Mouse (Mus musculus) brown adipose tissue, adult 24 weeks (tissue): ENCODE results near the gene Mag. TPM values are rescaled to one million over a fixed set of nuclear protein-coding genes. Genes with fewer than 3 reads are reported as not detected.
A peak's percentile ranks its signal among the peaks of the same experiment; 100 is the strongest.

Experiments
- H3K27ac ChIP-seq: fragments of 200-500 bp; replicated peaks from 2 replicates; pipeline ENCODE4 v1.5.1; 2012; ENCODE audit warnings: low read depth, mild to moderate bottlenecking, low read length
- H3K4me1 ChIP-seq: fragments of 200-500 bp; 2 replicates; pipeline ENCODE4 v1.6.1; 2012; ENCODE audit warnings: low read length, mixed read lengths; ENCODE audit not compliant: control insufficient read depth, insufficient read depth, insufficient read length
- H3K4me3 ChIP-seq: fragments of 200-500 bp; 2 replicates; pipeline ENCODE4 v1.5.1; 2012; ENCODE audit warnings: low read depth, mild to moderate bottlenecking, low read length, moderate library complexity; ENCODE audit not compliant: insufficient read depth
- polyA plus RNA-seq: library from polyadenylated mRNA; stranded (reverse); fragments of >200 nt; gene quantifications from 2 replicates; pipeline ENCODE4 v1.2.4, GENCODE M21; 2012; ENCODE audit not compliant: missing spikeins, insufficient read depth, insufficient read length

The Mag gene
- polyA plus RNA-seq, 1 experiment = not detected

DNA sequence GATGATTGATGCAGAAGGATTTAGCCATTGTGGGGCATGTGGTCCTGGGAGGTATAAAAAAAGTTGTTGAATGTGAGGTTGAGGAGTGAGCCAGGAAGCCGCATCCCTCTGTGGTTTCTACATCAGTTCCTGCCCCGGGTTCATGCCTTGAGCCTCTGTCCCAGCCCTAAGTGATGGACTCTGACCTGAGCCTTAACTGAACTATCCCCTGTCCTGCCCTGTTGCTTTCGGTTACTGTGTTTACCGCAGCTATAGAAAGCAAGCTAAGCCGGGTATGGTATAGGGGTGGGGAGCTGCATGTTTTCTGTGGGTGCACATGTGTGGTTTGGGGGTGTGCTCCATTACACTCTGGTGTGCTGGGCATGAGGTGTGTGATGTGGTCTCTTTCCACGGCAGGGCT is 4.9 kb downstream of the Mag start:
- no peak overlapping the region for H3K4me3 ChIP-seq
- H3K4me1 ChIP-seq = peaks cover 3% of the 10 kb centered on the region; the same call in 1 of the 2 replicates
- H3K27ac ChIP-seq = no peak overlapping the region

DNA sequence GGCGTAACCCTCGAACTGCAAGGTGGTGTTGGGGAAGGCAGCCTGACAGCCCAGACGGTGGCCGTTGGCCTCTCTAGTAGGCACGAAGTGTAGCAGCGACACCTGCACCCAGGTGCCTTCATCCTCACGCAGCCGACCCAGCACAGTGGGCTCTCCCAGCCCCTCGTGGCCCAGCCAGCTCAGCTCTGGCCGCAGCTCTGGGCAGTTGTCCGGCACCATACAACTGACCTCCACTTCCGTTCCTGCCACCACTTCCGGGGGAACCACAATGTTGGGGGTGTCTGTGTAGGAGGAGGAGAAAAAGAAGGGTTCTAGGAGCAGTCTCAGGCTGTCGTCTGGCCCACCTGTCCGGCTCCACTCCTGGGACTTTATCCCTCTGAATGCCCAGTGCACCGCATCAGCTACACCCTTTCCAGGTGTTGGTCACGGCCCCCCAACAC is 5.7 kb downstream of the Mag start:
- Histone ChIP-seq H3K27ac (no peak overlapping the region), H3K4me3 (0 out of 2 replicates have a peak overlapping the region, but pooled peaks have one; percentile 12), H3K4me1 (peaks cover 3% of the 10 kb centered on the region; the same call in 1 of the 2 replicates)

DNA sequence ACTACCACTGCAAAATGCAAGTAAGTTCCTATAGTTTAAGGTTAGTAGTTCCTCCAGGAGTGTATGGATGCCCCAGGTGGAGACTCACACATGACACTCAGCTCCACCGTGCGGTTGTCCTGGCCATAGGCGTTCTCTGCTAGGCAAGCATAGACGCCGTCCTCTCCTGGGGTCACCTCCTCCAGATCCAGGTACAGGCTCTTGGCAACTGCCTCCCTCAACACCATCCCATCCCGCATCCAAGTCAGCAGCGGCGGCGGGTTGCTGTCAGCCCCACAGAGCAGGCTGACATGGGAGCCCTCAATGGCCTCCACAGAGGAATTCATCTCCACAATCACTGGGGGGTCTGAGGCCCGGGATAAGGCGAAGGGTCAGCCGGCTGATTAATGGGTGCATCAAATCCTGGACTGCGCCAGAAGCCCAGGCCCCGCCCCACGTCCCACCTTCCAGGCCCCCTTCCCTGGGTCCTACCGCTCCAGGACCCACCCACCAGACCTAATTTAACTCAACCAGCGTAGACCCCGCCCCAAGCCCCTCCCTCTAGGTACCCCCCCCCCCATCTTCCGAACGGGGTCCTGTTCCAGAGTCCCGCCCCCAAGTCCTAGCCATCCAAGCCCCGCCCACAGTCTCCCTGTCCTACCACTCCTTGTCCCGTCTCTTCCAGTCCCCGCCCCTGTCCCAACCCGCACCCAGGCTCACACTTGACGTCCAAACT is 6.2 kb downstream of the Mag start:
- Histone ChIP-seq H3K4me1 (peaks cover 3% of the 10 kb centered on the region; the same call in 1 of the 2 replicates), H3K4me3 (0 out of 2 replicates have a peak overlapping the region, but pooled peaks have one; percentile 12), H3K27ac (no peak overlapping the region)

DNA sequence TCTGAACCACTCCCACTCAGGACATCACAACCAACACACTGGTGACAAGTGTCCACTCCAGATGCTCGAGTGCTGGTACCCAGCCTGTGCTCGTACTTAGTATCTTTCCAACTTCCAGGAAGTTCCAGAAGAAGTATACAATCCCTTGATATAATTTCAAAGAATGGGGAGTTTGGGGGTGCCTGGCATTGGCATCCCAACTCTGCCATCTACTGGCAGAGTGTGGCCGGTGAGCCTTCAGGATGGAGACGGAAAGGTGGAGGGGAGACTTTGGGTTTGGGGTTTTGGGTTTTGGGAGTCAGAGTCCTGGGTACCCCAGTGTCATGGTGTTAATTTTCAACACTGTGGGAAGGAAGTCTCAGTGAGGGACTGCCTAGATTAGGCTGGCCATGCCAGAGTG is 10.6 kb downstream of the Mag start:
- peaks cover 2% of the 10 kb centered on the region; the same call in 1 of the 2 replicates for H3K4me1 ChIP-seq

DNA sequence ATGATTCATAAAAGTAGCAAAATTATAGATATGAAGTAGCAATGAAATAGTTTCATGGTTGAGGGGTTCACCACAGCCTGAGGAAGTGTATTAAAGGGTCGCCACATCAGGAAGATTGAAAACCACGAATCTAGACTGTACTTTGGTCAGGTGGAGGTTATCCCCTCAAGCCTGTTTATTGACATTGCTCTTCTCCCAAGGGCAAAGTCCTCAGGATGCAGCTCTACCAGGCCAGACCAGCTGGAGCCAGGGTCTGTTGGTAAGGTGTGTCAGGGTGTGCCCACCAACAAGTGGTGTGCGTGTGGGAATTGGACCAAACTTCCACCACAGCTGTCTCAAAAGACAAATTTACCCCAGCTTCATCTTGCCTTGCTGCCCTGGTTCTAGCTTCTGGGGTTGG is 19.5 kb downstream of the Mag start:
- Histone ChIP-seq H3K4me3 (no peak overlapping the region), H3K27ac (no peak overlapping the region), H3K4me1 (no peaks in the 10 kb centered on the region)

More for the DNA sequence above, 10.6 kb downstream of the Mag start:
- Histone ChIP-seq H3K4me3 (no peak overlapping the region), H3K27ac (no peak overlapping the region)

DNA sequence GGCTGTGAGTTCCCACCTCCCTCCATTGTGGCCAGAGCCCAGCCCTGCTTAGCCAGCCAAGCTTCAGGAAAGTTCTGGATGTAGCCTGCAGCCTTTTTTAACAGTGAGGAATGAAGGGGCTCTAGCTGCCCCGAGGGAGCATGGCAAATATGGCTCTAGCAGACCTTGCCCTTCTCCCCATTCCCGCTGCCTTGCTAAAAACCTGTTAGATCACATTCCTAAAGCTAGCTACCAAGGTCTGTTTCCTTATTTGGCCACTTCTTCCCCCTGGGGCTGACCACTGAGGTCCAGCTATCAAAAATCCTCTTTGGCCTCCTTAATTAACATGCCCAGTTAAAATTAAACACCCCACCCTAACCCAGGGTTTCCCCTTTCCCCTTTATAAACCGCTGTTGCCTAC is 22.2 kb downstream of the Mag start:
- Histone ChIP-seq H3K4me1 (no peaks in the 10 kb centered on the region), H3K27ac (no peak overlapping the region), H3K4me3 (no peak overlapping the region)

DNA sequence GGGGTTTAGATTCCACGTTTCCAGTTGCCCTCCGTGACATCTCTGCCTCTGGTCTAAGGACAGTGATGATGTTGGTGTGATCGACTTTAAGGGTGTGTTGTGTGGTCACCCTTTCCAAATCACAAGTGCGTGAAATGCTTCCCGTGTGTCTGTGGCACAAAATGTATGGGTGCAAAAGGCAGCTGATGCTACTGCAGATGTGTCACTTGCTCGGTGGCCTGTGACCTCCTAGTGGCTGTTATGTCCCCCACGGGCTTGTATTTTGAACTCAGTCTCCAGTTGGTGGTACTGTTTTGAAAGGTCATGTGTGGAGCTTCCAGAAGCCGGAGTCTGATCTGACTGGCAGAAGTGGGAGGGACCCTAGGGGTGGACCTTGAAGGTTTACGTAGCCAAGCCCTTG is 22.9 kb downstream of the Mag start:
- Histone ChIP-seq H3K4me3 (no peak overlapping the region), H3K27ac (no peak overlapping the region), H3K4me1 (no peaks in the 10 kb centered on the region)

DNA sequence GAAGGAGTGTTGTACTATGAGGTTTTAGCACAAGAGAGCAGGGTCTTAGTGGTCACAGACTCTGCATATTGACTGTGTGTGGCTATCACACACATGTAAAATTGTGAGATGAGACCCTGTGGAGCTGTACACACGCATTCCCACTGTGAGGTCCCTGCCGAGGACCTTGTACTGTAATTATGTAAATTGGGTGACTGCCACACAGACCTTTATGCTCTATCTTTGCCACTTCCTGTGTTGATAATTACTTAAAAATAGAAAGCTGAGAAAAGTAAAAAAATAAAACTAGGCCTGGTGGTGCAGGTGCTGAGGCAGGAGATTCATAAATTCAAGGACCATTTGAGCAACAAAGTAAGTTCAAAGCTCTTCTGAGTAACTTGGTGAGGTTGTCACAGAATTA is 24.0 kb downstream of the Mag start:
- Histone ChIP-seq H3K4me1 (no peaks in the 10 kb centered on the region), H3K4me3 (no peak overlapping the region)

DNA sequence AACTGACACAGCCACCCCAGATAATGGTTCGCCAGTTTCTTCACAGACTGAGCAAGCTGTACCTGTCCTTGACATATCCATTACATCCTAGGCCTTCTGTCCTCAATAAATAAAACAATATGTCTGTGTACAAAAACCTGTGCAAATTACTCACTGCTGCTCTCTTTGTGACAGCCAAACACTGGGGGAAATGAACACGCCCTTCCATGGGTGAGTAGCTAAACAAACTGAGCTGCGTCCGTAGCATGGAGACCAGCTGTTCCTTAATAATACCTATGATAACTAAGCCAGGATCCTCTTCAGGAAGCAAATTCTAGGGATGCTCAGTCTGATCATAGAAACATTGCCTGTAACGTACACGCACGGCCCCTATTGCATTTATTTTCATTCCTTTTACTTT is 25.9 kb downstream of the Mag start:
- Histone ChIP-seq H3K4me1 (no peaks in the 10 kb centered on the region), H3K4me3 (no peak overlapping the region), H3K27ac (no peak overlapping the region)

More for the DNA sequence above, 24.0 kb downstream of the Mag start:
- no peak overlapping the region for H3K27ac ChIP-seq

DNA sequence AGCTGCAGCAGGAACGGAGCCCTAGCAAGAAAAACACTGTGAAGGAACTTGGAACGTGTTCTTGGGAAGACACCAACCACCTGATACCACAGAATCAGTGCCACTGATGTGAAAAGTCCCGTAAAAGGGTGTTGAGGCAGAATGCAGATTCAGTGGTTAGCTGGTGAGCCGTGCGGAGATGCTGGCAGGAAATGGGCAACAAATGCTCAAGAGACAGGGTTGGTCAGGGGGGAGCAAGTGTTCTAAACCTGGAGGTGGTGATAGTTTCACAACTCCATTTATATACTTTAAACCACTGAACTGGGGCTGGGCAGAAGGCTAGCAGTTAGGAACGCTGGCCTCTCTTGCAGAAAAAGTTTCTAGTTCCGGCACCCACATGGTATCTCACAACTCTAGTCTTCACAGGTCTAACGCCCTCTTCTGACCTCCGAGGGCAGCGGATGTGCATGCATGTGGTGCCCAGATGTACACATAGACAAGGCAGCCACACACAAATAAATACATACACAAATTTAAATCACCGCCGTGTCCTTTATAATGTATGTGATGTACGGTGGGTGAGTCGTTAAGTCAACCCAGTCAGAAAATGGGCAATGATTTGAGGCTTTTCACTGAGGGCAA is 27.0 kb downstream of the Mag start:
- H3K27ac ChIP-seq = no peak overlapping the region
- H3K4me1 ChIP-seq = no peaks in the 10 kb centered on the region
- H3K4me3 ChIP-seq = no peak overlapping the region

DNA sequence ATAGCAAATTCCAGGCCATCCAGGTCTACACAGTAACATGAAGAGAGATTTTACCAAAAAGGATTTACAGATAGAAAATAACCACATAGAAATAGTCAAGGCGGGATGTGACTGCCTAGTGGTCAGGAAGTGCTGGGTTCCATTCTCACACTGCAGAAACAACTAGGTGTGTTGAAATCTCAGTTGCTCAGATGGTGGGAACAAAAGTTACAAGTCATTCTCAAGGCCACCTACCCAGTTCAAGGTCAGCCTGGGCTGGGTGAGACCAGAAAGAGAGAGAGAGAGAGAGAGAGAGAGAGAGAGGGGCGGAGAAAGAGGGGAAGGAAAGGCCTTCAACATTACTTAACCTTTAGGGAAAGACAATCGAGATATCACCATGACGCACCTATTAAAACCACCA is 27.8 kb downstream of the Mag start:
- H3K4me3 ChIP-seq = no peak overlapping the region

DNA sequence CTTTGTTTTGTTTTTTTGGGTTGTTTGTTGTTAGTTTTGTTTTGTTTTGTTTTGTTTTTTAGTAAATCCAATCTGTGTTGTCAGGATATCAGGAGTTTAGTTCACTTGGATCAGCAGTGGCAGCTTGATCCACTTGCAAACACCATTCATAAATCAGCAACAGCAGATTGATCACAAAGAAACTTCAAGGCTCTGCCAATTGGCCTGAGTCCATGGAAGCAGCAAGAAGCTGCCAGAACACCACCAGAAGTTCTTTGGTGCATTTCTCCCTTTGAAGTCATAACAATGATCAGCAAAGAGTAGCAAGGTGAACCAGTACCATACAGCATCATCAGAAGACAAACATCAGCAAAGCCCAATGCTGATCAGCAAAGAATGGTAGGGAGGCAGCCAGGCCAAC is 30.6 kb downstream of the Mag start:
- Histone ChIP-seq H3K4me1 (no peaks in the 10 kb centered on the region), H3K27ac (no peak overlapping the region), H3K4me3 (no peak overlapping the region)

More for the DNA sequence above, 27.8 kb downstream of the Mag start:
- Histone ChIP-seq H3K4me1 (no peaks in the 10 kb centered on the region), H3K27ac (no peak overlapping the region)

DNA sequence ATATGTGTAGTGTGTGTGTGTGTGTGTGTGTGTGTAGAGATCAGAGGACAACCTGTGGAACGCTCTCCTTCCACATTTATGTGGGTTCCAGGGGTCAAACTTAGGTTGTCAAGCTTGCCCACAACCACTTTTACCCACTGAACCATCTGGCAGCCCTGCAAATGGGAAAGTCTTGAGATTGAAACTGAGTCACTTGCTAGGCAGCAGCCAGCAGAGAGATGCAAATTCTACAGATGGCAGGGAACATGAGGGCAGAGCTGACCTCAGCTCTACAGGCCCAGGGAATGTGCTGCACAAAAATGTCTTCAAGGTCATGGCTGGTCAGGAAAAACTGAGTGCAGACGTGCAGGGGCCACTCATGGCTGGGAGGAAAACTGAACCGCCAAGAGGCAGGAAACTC is 33.3 kb downstream of the Mag start:
- Histone ChIP-seq H3K4me1 (no peaks in the 10 kb centered on the region), H3K4me3 (no peak overlapping the region), H3K27ac (no peak overlapping the region)

DNA sequence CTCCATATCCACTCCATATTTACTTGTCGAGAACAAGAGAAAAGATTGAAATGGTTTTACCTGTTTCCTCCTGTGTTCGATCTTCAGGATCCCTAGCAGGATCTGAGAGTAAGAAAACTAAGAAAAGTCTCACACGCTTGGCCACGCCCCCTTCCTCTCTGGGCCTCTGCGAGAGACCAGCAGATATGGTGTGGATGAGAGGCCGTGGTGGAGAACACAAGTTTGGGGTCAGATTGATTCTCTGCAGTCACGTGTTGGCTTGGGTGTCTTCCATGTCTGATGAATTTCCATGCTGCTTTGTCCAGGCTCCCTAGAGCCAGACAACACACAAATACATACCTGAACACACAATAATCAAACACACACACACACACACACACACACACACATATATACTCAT is 34.5 kb downstream of the Mag start, which contains the start of gene Cd22:
Cd22 (minus strand) TSS at position 167 of the 400 bp plus-strand sequence.
- Histone ChIP-seq H3K4me3 (no peak within 1 kb of the TSS), H3K27ac (no peak within 1 kb of the TSS), H3K4me1 (no peaks in the 10 kb centered on the region)

DNA sequence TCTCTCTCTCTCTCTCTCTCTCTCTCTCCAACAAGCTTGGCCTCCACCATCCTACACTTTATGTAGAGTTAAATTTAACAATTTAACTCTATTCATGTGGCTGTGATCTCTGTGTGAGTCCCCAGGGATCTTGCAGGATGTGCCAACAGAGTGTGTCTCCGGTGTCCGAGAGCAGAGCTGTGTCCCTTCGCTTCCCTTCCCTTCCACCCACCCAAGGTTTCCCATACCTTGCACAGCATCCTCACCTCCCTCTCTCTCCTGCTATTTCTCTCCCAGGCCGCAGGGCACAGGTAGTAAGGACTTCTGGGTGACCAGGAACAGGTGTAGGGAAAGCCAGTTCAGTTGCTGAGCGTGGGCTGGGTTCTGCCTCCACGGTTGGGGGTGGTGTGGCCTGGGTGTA is 35.7 kb downstream of the Mag start:
- Histone ChIP-seq H3K4me1 (no peaks in the 10 kb centered on the region), H3K27ac (no peak overlapping the region), H3K4me3 (no peak overlapping the region)

DNA sequence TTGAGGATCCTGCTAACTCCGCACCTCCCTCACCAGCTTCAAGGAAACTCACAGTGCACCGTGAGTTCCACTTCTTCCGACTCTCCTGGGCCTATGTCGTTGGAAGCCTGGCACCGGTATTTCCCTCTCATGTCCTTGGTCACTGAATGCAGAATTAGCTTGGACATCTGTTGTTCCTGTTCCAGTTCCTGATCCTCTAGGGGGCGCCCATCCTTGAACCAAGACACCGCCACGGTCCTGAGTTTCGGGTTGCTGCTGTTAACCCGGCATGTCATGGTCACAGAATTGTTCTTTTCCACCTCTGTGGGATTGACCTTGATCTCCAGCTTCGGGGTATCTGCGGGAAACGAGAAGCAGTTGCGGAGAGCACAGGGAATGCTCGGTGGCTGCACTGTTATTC is 41.6 kb downstream of the Mag start:
- Histone ChIP-seq H3K27ac (no peak overlapping the region), H3K4me1 (no peaks in the 10 kb centered on the region), H3K4me3 (no peak overlapping the region)
